ENCODE assay signal across 12 mouse cellular contexts in the genomic region with DNA sequence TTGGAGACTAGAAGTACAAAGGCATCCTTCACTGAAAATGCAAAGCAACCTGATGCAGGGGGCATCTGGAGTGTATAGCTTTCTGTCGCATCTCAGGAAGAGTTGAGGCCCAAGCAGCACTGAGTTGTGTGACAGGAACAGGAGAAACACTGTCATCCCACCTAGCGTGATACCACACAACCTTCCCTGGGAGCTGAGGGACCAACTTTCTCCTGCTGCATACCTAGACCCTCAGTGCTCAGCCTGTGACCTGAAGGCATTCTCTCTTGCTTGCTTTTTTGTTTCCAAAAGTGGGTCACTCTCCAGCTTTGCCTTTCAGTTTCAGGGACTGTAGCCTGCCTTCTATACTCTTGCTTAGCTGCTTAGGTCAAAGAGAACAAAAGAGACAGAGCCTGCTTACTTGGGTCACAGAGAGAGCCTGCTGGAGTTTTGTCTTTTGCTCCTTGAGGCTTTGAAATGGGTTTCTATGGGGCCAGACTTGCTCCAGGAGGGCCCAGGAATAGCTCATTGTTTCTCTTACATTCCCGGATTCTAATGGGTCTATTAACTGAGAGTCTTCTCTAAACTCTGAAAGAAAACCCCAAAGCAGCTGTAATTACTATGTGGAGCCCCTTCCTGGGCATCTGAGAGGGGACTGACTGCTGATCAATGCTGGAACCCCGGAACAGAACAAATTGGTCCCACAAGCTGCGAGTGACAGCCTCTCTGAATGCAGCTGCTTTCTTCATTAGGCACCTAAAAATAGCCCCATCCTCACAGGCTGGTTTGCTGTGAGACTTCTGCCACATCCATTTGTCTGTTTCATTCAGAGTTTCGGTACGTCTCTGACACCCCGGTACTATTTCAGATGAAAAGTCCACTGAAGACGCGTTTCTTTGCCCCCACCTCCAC.
A peak's percentile ranks its signal among the peaks of the same experiment; 100 is the strongest.
DNase-seq lines count a peak whose midpoint lies in the region.
"Had no signal": no experiment of that assay in that cellular context is flagged by ENCODE, and none has a peak within 500 bp of the region (broad histone marks: within the 10 kb centered on the region; RNA-seq: fewer than 3 reads in every experiment).

No protein-coding gene starts in this region.

- no peaks in the 10 kb centered on the region for H3K9me3 ChIP-seq in forebrain, embryonic 10.5 days
- H3K9me3 ChIP-seq: kidney, embryonic 15.5 days; limb, embryonic 12.5 days; megakaryocyte, embryonic 14.5 days had no signal

- DNase-seq in left cerebral cortex, adult 11 months (ENCODE audit: low spot score): peak; percentile 15
- no peak for DNase-seq in left cerebral cortex, adult 18-20 months (ENCODE audit: low spot score in 2 of 2)
- DNase-seq in embryo, embryonic 10.5 days (ENCODE audit: low spot score): peak; percentile 35
- peak; percentile 47 for DNase-seq in forebrain, embryonic 10.5 days (ENCODE audit: extremely low spot score, low spot score)
- peak; percentile 27 to 50 for DNase-seq in layer of hippocampus, postnatal 36 days
- DNase-seq in spleen, postnatal 10 days (ENCODE audit: low spot score in 2 of 2): no peak
- DNase-seq in kidney, adult 9 months: no peak
- DNase-seq: adrenal gland, adult 8-10 months; lung, adult 2 months had no signal

- peak overlapping the region; percentile 81 for H3K27ac ChIP-seq in forebrain, embryonic 10.5 days
- H3K27ac ChIP-seq: kidney, embryonic 15.5 days; limb, embryonic 12.5 days had no signal

- 24% methylated on average over 10 of the region's 10 CpGs for WGBS in forebrain, embryonic 10.5 days

- no peaks in the 10 kb centered on the region for H3K27me3 ChIP-seq in forebrain, embryonic 10.5 days (ENCODE audit: poor library complexity, severe bottlenecking)
- H3K27me3 ChIP-seq: kidney, embryonic 15.5 days; limb, embryonic 12.5 days had no signal

- H3K36me3 ChIP-seq in forebrain, embryonic 10.5 days (replicated peaks): no peaks in the 10 kb centered on the region
- H3K36me3 ChIP-seq: kidney, embryonic 15.5 days; limb, embryonic 12.5 days had no signal

- H3K4me1 ChIP-seq in forebrain, embryonic 10.5 days: peaks cover 63% of the 10 kb centered on the region

- peak overlapping the region; percentile 18 for H3K4me3 ChIP-seq in forebrain, embryonic 10.5 days
- H3K4me3 ChIP-seq: kidney, embryonic 15.5 days; limb, embryonic 12.5 days; megakaryocyte, embryonic 14.5 days had no signal

Comparison
In these comparisons a context has a peak if more than half of its experiments do, and no peak if none do; other contexts are left out.
1. DNase-seq: peak in left cerebral cortex, adult 11 months (single experiment), embryo, embryonic 10.5 days (single experiment), forebrain, embryonic 10.5 days (single experiment) and layer of hippocampus, postnatal 36 days (2 of 2); none in left cerebral cortex, adult 18-20 months (0 of 2), spleen, postnatal 10 days (0 of 2) and kidney, adult 9 months (single experiment).